Mouse (Mus musculus) cerebellum, postnatal 36 days (tissue): ENCODE data around the gene Daam1.

Source experiments
- DNase-seq, 2 experiments: peaks; one replicate each; pipeline ENCODE4 v3.0.0; 2021 to 2022; ENCODE audit warnings: mixed read lengths in 2 of 2

Gene Daam1

DNA sequence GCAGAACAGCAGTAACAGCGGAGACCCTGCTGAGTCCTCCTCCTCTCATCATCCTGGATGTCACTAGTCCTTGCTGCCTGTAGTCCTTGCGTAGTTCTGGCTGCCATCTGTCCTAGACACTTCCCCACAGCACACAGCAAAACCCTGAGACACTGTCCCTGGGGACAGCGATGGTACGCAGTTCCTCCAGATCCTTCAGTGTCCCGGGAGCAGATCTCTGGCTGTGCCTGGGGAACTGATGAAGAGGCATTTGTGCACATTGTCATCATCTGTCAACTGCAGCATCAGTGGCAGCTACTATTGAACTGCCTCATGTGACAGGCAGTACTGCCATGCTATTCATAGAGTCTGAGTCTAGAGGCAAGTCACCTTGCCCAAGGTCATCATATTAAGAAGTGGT lies 107.6 kb downstream of the Daam1 start:
- no peak for DNase-seq

DNA sequence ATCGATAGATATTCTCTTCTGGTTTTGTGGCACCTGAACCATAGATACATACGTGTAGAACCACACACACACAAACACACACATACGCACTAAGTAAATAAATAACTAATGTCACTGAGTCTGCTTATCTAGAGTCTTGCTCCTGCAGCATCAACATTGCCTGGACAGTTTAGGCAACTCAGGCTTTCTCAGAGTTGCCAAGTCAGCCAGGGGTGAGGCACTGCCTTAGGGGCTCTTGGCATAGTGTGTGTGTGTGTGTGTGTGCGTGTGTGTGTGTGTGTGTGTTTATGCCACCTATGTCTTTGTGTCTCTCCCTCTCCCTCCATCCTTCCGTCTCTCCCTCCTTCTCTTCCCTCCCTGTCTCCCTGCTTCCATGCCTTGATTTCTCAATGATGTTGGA lies 110.4 kb downstream of the Daam1 start:
- DNase-seq = no peak

DNA sequence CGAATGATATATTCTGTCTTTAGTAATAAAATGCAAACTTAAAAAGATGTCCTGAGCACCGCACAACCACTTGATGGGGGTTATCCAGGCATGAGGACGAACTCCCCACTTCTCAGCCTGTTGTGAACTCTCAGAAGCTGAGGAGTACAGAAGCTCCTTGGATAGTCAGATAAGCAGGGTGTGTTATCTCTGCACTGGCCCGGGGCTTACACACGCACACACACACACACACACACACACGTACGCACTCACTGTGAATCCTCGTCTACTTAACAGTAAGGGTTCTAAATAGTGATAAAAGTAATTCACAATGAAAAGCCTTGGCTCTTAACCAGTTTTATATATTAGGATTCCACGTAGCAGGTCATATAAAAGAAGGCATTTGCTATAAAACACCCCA lies 112.2 kb downstream of the Daam1 start:
- no peak for DNase-seq

GRCm38 (mm10) chr12:71943646-71944045 lies 112.8 kb downstream of the Daam1 start:
- no peak for DNase-seq

GRCm38 (mm10) chr12:71945844-71946243 lies 115.0 kb downstream of the Daam1 start:
- DNase-seq = no peak

- DNase-seq = no peak
Observed at GRCm38 (mm10) chr12:71946448-71946847, 115.6 kb downstream of the Daam1 start.

DNA sequence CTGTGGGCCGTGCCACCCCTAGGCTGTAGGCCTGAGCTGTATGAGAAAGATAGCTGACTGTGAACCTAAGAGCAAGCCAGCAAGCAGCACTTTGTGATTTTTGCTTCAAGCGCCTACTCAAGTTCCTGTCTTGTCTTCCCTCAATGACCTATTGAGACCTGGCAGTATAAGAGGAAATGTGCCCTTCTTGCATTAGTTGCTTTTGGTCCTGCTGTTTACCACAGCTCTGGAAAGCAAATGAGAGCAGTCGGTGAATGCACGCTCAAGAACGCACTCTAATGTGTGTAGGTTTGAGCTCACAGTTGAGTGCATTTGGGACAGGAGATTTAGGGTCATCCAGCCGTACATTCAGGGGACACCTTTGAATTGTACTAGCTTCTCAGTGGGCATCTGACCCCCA lies 118.1 kb downstream of the Daam1 start:
- no peak for DNase-seq

DNA sequence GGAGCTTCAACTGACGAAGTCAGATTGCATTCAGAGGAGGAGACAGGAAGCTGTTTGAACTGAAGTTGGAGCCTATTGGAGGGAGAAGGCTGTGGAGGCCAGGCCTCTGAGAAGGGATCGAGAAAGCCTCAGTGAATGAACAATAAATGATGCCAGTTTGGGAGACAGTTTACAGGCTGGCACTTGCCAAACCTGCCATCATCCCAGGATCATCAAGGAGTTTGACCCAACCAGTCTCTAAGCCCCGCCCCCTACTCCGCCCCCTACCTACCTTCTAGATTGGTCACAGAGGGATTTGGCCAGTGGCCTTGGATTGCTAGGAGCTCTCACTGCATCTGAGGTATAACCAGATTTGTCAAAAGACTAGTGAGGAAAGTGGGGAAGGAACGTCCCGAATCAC lies 118.7 kb downstream of the Daam1 start:
- DNase-seq = no peak

DNA sequence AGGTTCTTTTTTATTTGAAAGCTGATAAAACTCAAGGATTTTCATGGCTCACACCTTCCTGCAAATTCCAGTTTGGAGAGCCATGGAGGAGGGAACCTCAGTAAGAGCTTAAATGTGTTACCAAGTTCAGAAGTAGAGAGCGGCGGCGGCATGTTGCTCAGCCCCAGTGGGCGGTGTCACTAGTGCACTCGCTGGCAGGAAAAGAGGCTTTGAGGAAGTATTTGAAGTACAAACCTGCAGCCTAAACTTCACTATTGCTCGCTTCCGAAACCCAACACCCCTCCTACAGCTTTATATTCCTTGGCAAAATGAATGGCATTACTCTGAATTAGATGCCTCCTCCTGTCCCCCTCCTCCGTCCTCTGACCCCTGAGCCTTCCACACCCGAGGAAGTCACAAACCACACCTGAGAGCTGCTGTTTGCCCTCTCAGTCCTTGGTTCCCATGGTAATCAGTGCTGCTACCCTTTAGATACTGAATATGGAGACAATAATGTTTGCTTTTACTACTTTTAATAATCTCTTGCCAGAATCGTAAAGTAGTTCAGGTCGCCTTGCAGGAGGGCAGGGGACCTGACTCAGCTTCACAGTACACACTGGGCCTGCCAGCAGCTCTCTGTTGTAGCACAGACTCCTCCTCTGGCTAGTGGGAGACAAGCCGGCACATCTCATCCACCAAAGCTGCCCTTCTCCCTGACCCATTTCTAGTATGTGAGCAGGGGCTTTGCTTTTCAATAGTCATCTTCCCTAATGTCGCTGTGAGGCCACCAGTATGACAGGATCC lies 119.4 kb downstream of the Daam1 start:
- DNase-seq = no peak

- DNase-seq = no peak
Observed at GRCm38 (mm10) chr12:71954180-71954935, 123.5 kb downstream of the Daam1 start.

- no peak for DNase-seq
Observed at GRCm38 (mm10) chr12:71956980-71957379, 126.1 kb downstream of the Daam1 start.

DNA sequence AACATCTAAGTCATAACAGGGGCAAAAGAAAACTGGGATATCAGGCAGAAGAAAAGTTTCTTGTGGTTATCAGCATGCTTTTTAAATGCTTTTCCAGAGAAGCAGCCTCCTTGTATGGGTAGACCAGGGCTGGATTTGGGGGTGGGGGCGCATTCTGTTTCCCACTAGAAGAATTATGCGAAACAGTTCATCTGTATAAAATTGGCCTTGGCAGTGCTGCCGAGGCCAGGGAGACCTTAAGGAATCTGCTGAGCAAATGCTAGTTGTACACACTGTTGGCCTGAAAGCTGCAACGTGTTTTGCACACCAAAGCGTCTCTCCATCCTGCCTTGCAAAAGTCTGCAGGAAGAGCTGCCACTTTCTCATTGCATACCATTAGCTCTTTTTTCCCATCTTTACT lies 126.6 kb downstream of the Daam1 start:
- DNase-seq = no peak

DNA sequence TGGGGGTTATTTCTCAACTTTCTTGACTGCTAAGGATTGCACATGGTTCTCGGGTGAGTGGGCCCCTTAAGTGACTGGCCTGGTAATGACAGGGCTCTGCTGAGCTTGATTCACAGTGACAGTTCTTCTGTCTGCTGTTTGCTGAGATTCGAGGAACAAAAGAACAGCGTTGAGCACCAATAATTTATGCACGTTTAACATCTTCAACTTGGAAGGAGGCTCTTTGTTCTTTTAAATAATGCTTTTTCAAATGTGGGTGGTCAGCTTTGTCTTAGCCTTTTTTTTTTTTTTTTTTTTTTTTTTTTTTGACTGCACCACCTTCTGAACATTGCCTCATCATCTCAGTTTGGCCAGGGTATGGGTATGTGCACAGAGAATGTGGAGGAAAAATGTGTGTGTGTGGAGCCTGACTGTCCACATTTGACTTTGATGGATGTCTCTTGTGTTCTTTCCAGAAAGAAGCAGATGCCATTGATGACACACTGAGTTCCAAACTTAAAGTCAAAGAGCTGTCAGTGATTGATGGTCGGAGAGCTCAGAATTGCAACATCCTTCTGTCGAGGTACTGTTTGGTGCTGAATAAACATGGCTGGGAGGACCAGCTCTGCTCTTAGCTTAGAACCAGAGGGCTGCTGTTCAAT lies 128.6 kb downstream of the Daam1 start:
- DNase-seq = no peak

DNA sequence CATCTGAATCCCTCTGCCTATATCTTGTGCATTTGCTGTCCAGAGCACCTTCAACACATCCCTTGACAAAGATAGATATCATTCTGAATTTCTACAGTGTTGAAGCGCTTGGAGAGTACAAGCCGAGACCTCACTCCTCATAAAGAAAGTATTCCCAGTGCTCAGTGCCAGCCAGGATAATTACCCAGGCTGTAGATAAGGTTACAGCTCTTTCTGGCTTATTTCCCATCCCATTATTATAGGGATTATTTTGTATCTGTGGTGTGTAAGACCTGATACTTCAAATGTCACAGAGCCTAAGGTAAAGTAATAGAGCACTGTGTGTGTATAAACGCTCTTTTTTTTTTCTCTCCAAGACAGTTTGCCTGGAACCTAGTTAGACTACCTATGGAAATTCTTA lies 130.8 kb downstream of the Daam1 start:
- DNase-seq = no peak

GRCm38 (mm10) chr12:71962616-71963015 lies 131.7 kb downstream of the Daam1 start:
- no peak for DNase-seq

- no peak for DNase-seq
Observed at GRCm38 (mm10) chr12:71968592-71968991, 137.7 kb downstream of the Daam1 start.

GRCm38 (mm10) chr12:71969022-71969421 lies 138.1 kb downstream of the Daam1 start:
- DNase-seq = no peak

- DNase-seq = no peak
Observed at GRCm38 (mm10) chr12:71969439-71969838, 138.6 kb downstream of the Daam1 start.

DNA sequence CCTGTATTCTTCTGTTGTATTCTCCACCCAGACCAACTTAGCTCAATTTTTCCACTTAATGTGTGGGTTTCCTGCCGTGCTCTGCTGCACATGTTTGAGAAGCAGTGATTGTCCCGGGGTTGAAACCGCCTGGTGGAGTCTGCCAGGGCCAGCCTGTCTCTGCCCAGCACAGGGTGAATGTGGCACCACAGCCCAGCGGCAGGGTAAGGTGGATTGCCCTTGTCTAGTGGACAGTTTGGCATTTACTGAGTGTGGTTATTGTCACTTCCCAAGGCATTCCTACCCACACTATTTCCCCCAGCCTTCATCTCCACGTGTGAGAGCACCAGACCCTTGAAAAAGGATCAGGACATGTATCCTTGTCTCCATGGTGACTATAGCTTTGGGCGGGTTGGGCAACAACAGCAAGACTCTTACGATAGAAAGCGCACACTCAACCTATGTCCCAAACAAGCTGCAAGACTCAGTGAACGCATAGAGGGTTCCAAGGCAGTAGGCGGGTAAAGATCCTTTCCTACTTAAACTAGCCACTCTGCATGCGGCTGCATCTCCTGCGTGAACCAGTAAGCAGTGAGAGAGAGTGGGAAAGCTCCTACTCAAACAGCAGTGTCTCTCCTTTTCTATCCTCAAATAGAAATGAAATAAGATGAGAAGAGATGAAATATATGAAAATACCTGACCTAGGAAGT lies 139.2 kb downstream of the Daam1 start:
- DNase-seq = no peak

DNA sequence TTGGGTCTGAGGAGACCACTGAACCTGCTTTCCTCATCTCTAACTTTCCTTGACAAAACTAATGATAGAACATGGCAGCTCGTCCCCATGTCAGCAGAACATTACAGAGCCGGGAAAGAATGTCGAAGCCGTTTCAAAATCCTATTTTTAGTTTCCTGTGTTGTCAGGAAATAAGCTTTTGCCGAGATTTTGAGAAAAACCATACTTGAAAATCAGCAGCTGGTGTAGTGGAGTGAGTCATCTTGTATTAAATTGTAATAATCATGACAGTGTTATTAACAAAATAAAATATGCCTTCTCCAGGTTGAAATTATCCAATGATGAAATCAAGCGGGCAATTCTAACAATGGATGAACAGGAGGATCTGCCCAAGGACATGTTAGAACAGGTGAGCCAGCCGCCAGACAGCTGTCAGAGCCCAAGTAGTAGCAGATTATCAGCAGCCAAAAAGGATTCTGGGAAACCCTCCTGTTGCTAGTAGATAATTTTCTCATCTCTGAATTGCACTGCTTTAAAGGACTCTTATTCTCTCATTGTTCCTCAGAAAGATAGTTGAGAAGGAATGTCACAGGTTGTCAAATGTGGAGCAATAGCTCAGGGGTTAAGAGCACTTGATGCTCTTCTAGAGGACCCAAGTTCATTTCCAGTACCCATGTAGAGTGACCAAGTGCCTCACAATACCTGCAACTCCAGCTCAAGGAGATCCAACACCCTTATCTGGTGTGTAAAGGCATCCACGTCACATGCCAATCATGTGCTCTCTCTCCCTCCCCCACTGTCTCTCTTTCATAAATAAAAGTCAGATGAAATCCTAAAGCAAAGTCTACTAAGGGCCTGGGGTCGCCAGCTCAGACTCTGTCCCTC lies 140.1 kb downstream of the Daam1 start:
- no peak for DNase-seq

DNA sequence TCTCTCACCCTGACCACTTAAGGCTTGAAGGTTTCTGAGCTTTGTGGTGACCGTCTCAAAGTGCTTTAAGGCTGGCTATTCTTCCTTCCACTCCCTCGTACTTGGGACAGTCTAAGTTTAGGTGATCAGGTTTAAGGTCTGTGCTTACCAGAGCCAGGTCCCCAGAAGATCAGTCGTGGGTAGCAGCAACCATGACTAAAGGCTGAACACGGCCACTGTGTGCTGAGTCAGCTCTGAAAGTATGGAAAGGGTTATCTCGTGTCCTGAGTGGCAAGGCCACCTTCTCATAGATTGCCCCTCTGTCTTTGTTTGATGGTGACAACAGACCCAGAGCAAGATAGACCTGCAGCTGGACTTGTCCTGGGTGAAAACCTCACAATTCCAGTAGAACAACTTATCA lies 141.2 kb downstream of the Daam1 start:
- DNase-seq = no peak

DNA sequence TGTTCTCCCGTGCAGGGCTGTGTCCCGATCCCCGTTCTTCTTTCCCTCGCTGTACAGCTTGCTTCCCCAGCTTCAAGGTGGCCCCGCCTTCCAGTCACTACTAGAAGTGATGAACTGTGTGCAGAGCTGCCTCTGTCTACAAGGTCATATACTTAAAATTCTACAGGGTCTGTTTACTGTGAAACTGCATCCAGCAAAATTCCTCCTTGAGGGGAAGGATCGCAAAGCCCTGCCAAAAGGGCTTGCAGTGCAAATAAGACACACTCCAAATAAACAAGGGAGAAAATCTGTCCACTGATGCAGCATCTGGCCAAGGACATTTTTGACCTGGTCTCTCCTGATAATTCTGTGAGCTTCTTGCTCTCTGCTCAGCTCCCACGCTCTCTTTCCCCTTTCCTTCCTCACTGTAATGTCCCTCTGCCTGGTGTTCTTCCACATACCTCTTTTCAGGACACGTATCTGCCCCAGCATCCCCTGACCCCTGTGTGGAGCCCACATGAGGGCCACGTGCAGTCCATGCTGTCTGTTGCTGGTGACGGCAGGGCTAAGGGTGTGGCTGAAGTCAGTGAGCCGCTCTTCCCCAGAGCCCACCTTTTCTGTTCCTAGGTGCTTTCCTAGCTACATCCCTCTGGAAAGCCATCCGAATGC lies 141.9 kb downstream of the Daam1 start:
- no peak for DNase-seq
